Mouse (Mus musculus) A20 (cell line): Measurements from ENCODE around the gene Celf2.

Source experiments
- DNase-seq: peaks from one replicate; pipeline ENCODE4 v3.0.0-alpha.2; 2011; ENCODE audit warnings: low read depth, low spot score

The Celf2 gene

DNA sequence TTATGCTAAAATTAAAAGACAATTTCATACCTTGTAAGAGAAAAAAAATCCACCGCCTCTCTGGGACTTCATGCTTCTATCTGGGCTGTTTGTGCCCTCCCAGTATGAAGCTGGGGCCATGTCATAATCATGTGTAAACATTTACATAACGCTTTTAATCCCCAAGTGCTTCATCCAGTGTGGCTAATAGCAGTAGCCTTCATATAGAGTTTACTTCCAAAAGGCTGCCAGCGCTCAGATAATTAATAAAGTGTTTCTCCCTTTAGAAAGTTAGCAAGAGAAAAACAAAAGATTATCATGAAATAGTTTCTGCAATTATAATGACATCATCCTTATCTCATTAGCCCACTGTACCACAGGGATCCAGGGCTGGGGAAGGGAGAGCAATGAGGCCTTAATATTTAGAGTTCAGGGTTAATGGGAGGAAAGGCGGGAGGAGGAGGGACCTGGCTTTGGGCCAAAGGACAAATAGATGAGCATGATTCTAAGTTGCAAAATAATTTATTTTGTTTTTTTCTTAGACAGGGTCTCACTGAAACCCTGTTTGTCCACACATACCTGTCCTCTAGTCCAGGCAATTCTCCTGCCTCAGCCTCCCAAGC, 425.8 kb downstream of the Celf2 start:
- DNase-seq, result no peak

- no peak for DNase-seq
Measured at GRCm38 (mm10) chr2:7082376-7083025, 426.9 kb downstream of the Celf2 start.

- no peak for DNase-seq
Measured at GRCm38 (mm10) chr2:7080794-7081783, 428.3 kb downstream of the Celf2 start.

DNA sequence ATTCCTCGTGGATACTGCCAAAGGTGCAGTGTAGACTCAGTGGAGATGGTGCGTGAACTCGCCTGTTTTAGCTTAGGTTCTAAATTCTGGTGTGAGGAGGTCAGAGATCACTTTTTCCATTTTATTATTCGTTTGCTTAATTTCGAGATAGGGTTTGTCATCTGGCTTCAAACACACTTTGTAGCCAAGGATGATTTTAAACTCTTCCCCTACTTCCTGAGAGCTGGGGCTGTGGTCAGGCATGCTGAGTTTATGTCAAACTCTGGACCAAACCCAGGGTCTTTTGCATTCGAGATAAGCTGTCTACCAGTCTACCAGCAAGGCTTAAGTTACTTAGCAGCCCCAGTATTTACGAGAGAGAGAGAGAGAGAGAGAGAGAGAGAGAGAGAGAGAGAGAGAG, 429.3 kb downstream of the Celf2 start:
- no peak for DNase-seq

GRCm38 (mm10) chr2:7079390-7079789, 430.0 kb downstream of the Celf2 start:
- no peak for DNase-seq

GRCm38 (mm10) chr2:7073730-7074129, 435.6 kb downstream of the Celf2 start:
- DNase-seq, result no peak

DNA sequence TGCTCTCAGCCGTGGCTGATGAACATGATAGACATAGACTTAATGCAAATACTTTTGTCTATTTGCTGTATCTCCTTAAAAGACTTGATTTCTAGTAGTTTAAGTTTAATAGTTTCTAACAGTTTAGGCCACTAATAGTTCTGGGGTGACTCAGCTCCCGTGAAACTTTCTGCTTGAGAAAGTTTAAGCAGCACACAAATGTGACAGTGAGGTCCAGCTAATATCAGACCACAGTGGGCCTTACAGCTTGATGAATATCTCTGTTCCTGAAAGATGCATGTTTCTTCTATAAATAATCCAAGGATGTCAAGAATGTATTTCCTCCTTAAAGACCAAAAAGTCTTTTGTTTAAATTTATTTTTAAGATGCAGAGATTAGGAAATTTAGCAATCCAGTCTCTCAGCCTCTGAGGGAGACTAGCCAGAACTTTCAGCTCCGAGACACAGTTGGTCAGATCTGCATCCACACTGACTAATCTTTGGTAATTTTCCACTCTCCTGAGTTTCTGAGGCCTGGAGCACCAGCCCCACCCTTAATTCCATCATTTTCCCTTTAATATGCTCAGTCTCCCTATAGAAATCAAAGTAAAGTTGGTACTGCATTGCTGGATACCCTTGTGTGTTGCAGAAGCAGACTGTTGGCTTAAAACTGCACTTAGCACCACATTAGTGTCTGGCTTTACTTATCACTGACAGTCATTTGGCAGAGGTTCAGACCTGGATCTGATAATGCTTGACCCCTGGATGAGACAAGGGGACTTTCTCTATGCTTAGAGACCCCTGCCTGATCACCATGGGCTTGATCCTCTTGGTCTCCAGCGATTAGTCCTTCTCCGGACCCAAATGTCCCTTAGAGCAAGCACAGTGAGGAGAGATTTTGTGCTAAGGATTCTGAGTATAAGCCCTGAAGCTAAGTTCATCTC, 436.8 kb downstream of the Celf2 start:
- no peak for DNase-seq

- DNase-seq, result no peak
Measured at GRCm38 (mm10) chr2:7069458-7069857, 439.9 kb downstream of the Celf2 start.

- DNase-seq, result no peak
Measured at GRCm38 (mm10) chr2:7068281-7068680, 441.1 kb downstream of the Celf2 start.

- DNase-seq, result no peak
Measured at GRCm38 (mm10) chr2:7063574-7064192, 445.7 kb downstream of the Celf2 start.

DNA sequence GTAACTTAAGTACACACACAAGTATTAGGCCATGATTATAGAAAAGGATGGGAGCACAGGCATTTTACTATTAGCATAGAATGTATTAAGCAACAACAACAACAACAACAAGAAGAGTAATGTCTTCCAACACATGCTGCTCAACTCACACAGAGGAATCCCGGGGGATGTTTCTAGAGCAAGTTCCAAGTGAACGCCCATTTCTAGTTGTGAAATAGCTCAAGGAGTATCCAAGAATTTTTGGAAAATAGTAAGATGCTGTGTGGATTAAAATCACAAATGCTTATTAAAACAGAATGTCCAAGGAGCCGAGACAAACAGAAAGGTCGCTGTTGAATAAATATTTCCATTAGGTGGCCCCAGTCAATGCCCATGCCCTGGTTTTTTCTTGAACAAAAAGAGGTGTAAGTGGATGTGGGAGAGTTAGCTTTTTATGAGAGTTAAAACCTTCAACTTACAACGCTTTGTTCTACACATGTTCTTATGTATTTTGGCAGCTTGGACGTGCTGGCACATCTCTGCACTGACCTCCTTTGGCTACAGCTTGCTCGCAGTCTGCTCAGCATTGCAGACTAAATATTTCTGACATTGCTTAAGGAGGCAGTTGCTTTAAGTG, 448.8 kb downstream of the Celf2 start:
- DNase-seq, result no peak

- DNase-seq, result no peak
Measured at GRCm38 (mm10) chr2:7056401-7056800, 453.0 kb downstream of the Celf2 start.

- no peak for DNase-seq
Measured at GRCm38 (mm10) chr2:7055958-7056357, 453.4 kb downstream of the Celf2 start.

- no peak for DNase-seq
Measured at GRCm38 (mm10) chr2:7051090-7051489, 458.3 kb downstream of the Celf2 start.

DNA sequence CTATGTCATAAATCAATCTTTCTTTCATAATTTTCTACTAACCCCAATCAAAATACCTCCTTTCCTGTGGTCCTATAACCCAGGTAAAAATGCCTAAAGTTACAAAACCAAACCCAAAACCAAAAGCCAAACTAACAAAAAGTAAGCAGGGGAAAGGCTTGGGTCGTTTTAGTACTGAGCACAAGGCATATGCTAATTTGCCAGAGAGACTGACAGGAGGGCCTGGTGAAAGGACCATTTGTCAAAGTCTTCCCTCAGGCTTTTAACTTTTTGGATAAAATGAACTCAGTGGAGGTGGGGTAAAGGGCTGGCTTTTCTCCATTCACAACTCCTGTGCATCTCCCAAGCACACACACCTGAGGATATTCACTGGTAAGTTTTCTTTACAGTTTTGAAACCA, 463.2 kb downstream of the Celf2 start:
- no peak for DNase-seq

DNA sequence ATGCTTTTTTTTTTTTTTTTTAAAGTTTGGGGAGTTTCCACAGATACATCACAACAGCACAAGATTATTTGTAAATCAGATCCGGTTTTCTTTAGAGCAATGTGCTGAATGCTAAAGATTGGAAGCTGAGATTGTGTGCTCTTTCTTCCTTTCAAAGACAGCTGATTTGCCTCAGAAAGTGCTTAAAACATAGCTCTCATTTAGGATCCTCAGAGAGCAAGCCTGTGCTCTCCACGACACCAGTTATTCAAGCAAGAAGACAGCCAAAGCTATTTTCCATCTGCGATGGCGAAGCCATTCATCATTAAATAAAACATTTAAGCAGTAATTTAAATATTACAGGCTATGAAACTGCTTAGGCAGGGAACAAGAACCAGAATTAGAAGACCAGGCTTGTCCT, 463.8 kb downstream of the Celf2 start:
- peak; percentile 47 for DNase-seq

DNA sequence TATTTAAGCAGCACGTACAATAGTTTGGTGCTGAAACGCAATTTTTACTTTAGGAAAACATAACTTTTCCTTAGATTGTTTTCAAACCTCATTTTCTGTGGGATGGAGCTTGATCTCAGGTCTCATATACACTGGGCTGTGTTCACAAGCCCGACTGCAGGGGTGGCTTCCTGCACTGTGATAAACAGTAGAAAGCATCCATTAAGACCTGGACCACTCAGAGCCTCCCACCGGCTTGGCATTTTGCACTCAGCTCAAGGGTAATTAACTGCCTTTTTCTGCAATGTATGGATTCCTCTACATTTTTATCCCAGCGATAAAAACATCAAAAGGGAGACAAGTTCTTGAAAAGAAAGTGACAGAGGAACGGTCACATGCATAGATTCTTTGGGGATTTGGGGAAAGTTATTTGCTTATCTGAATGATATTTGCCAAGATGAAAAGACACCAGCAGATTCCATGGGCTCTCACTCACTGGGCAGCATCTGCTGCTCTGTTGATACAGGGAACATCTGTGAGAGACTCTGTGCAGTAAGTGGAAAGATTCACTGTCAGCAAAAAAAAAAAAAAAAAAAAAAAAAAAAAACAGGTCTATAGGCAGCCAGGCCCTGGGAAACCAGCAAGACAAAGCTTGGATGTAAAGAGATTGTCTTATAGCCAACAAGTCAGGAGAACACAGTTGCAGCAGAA, 465.4 kb downstream of the Celf2 start:
- DNase-seq, result no peak

DNA sequence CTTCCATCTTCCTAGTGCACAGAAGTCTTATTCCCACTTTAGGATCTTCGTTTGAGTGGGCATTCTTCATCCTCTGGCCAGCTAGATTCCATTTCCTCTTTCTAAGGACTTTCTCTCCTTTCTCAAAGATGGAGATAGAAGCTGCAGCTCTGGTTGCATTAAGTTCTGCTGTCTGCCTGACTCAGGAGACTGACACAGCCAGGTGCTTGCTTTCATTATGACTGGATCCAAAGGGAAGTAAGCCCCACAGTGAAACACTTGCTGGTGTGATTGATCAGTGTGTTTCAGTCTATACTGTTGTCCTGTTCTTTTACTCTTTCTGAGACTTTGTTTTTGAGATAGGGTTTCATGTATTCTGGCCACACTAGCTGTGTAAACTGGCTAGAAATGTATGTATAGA, 468.4 kb downstream of the Celf2 start:
- DNase-seq, result peak; percentile 87

- peak; percentile 26 for DNase-seq
Measured at GRCm38 (mm10) chr2:7038991-7039390, 470.4 kb downstream of the Celf2 start.

DNA sequence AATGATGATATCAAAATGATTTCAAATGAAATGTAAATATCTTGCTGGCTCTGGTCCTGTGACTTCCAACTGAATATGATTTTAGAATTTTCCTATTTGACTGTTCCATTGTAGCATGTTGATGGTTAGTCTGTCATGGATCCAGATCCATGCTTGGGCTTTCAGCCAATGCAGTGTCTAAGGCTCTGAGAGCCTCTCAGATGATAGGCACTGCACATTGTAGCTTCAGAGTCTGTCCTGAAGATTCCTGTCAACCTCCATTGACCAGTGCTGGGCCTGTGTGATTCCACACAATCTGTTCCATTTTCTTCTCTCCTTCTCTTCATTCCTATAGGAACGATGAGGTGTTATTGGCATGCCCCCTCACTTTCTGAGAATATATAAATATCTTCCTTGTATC, 478.0 kb downstream of the Celf2 start:
- DNase-seq, result no peak
